Mouse (Mus musculus): ENCODE measurements around the gene Tuba4a.
"Not testable (repeated sequence)": the region's sequence is repeated elsewhere in the genome, so short reads cannot be mapped to it uniquely, and the experiment has no call there.

Tuba4a gene

DNA sequence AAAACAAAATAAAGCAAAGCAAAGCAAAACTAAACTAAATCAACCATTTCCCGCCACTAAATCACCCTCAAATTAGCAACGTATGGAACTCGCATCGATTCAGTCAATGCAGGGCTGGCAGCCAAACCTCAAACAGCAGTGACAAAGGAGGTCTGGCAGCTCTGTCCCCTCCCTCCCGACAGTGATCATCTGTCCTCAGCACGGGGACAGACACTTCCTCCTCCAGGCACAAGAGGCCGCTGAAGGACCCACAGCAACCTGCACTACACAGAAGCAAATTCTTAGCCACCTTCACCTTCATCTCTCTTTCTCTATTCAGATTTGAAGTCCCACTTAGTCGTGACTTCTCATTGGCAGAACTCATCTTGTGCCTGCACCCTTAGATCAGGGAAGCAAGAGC, 14.9 kb upstream of the Tuba4a start:
- DNase-seq, result peak; percentile 80 to 83

GRCm38 (mm10) chr1:75232489-75232888, 12.8 kb upstream of the Tuba4a start:
- not testable (repeated sequence) for DNase-seq

GRCm38 (mm10) chr1:75231664-75232152, 12.0 kb upstream of the Tuba4a start, which contains the start of gene A630095N17Rik:
Gene A630095N17Rik (minus strand): TSS chr1:75232102.
- no peak for DNase-seq

- no peak for DNase-seq
These were observed 11.6 kb upstream of the Tuba4a start for GRCm38 (mm10) chr1:75231224-75231623.

DNA sequence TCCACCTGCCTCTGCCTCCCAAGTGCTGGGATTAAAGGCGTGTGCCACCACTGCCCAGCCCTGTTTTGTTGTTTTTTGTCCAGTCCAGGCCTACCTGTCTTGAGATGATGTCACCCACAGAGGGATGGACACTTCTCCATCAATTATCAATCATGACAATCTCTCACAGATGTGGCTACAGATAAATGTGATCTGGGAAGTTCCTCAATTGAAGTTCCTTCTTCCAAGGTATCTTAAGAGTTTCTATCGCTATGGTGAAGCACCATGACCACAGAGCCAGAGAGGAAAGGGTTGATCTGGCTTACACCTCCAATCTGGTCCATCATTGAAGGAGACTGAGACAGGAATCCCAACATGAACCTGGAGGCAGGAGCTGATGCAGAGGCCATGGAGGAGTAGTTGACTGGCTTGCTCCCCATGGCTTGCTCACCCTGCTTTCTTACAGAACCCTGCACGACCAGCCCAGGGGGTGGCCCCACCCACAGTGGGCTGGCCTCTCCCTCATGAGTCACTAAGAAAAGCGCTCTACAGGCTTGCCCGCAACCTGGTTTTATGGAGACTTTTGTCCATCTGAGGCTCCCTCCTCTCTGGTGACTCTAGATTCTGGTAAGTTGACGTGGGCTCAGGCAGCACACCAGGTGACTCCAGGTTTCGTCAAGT, 10.8 kb upstream of the Tuba4a start:
- DNase-seq, result no peak

- no peak for DNase-seq
These were observed 9.5 kb upstream of the Tuba4a start for GRCm38 (mm10) chr1:75229158-75229557.

DNA sequence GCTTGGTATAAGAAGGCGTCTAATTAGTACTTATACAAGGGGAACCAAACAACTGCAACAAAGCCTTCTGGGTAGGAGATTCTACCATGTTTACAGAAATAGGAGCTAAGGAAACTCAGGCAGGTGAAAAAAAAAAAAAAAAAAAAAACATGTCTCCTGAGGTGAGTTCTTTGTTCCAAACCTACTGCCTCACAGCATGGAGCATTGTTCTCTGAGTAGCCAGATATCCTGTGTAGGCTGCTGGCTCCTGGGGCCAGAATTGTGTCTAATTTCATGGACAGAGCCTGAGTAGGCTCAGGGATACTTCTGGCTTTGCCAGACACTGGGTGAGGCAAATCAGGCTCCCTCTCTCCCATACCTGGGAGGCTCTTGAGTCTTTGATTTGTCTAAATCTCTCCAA, 8.0 kb upstream of the Tuba4a start:
- DNase-seq, result no peak

DNA sequence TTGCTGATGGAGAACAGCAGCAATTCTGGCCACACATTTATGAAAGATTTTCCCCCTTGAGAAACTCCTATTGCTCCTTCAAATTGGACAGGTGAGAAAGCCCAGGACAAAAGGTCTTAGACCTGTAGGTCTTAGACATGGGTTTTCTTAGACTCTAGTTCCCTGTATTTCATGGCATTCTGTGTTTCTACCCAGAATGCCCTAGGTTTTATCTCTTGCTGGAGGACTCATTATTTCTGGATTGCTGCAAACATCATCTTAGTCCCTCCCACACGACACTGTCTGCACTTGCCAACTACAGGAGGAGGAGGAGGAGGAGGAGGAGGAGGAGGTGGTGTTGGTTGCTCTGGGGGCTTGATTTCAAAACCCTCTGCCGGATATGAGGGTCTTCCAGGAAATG, 6.5 kb upstream of the Tuba4a start:
- no peak for DNase-seq

GRCm38 (mm10) chr1:75225473-75225872, 5.8 kb upstream of the Tuba4a start:
- no peak for DNase-seq

DNA sequence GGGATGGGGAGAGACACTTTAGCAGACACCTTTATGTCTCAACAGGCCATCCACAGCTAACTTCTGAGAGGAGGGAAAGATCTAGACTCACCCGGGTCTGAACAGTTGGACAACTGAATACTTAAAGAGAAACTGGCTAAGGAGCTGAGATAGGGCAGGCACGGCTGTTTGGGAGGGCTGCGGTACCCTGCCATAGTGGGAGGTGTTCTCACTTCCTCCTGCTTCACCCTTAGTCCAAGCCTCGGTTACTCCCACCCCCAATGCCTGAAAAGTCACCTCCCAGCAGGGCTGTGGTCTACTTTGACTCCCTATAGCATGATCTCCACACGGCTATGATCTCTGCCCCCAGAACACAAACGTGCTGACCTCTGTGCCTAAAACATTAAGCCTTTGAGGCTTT, 3.9 kb upstream of the Tuba4a start:
- DNase-seq, result no peak

DNA sequence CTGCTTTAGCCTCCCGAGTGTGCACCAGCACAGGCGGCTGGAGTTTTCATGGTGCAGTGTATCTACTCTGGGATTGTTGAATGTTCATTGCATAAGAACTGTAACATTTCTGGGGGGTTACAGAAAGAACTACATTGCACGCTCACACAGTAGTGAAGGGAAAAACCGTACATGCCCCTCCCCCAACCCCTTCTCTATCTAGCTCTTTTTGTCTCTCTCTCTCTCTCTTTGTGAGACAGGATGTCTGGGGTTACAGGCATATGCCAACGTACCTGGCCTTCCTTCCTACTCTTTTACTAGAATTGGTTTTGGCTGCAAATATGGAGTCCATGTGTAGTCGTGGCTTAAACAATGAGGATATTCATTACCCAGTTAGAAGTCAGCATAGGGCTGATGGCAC, 3.3 kb upstream of the Tuba4a start:
- DNase-seq, result no peak

DNA sequence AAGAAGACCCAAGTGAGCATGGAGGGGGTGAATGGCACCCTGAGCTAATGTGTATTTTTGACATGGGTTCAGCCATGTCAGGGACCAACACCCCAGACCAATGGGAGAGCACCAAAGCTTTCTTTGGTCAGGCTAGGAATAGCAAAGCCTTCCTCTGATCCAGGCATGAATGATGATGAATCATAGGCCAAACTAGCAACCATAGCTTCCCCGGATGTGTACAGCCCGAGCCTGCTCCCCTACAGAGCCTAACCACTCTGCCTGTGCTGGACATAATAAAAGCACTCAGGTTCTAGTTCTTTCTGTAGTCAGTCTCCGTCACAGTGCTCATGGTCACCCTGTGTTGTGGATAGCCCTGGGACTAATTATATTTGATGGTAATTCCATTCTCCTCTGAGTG, 1.9 kb upstream of the Tuba4a start:
- no peak for DNase-seq

- DNase-seq, result peak; percentile 94 to 96
These were observed 587 bp downstream of the Tuba4a start for GRCm38 (mm10) chr1:75219078-75219477.

DNA sequence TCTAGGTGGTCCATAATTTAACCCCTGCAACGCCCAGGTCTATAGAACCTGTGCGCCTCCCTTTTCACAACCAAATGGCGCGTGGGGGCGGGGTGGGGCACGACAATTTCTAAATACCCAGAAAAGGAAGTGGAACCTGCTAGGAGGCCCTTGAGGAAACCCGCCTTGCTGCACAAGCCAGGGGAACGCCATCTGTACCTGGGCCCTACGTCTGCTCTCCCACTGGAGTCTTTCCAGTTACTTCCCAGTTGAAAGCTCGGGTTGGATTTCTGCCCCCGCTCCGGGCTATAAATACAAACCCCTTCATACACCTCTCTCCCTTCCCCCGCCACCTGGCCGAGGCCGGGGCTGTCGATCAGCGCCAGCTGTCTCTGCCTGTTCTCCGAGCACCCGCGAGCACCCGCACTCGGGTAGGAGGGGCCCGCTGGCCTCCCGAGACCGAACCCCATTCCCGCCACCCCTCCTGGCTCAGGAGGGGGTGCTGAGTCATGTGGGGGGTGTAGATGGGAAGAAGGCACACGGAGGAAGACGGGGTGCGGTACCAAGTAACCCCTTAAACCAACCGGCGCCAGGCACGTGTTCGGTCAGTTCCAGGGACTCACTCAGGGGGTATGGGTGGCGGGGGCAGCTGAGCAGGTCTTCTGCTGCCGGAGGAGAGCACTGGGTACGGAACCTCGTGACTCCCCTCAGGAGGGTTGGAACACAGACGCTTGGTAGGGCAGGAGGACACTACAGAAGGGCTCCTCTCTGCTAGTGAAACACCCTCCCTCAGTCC, 1.3 kb downstream of the Tuba4a start:
- peak in 1 of 2 experiments; percentile 59 for DNase-seq

GRCm38 (mm10) chr1:75217893-75218226, 1.8 kb downstream of the Tuba4a start:
- DNase-seq, result no peak

GRCm38 (mm10) chr1:75216797-75217585, 2.7 kb downstream of the Tuba4a start:
- DNase-seq, result peak in 1 of 2 experiments; percentile 55

DNA sequence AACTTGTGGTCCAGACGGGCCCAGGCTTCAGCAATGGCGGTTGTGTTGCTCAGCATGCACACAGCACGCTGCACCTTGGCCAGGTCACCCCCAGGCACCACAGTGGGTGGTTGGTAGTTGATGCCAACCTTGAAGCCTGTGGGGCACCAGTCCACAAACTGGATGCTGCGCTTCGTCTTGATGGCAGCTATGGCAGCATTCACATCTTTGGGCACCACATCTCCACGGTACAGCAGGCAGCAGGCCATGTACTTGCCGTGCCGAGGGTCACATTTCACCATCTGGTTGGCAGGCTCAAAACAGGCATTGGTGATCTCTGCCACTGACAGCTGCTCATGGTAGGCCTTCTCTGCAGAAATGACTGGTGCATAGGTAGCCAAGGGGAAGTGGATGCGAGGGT, 3.9 kb downstream of the Tuba4a start:
- DNase-seq, result peak in 1 of 2 experiments; percentile 42

GRCm38 (mm10) chr1:75214886-75215285, 4.8 kb downstream of the Tuba4a start:
- DNase-seq, result peak; percentile 87

GRCm38 (mm10) chr1:75214442-75214841, 5.2 kb downstream of the Tuba4a start:
- peak; percentile 86 to 95 for DNase-seq

- DNase-seq, result no peak
These were observed 6.6 kb downstream of the Tuba4a start for GRCm38 (mm10) chr1:75213096-75213495.

- DNase-seq, result peak in 1 of 2 experiments; percentile 43
These were observed 7.1 kb downstream of the Tuba4a start for GRCm38 (mm10) chr1:75212542-75212941.

DNA sequence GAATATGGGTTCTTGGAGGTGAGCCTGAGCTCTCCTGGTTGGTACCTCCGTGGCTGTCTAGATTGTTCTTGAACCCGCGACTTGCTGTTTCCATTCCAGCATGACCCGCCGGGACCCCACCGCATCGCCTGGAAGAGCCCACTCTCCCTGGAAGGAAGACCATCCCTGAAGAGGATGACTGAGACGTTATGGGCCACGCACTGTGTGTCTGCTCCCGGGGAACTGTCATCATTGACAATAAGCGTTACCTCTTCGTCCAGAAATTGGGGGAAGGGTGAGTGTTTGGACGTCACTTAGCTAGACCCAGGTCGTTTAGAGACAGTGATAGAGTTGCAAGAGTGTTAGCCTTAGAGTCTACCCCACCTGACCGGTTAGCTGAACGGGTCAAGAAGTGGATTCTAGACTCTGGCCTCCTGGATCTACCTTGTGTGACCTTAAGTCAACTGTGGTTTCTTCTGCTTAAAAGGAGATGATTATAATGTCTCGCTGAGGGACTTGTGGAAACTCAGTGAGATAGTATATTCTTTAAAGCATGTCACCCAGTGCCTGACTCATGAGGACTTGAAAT, 8.4 kb downstream of the Tuba4a start:
- DNase-seq, result peak in 1 of 2 experiments; percentile 34

All from kidney, postnatal 36 days (tissue).